Mouse (Mus musculus): ENCODE measurements around the gene Ppp5c.

GRCm38 (mm10) chr7:16999650-17000049 lies 28.1 kb downstream of the Ppp5c start:
- no peak for TF ChIP-seq CTCF (IDR thresholded peaks at IDR 0.05)
- peak; percentile 93 for TF ChIP-seq EP300 (IDR thresholded peaks at IDR 0.05; ENCODE audit: insufficient read depth, low read depth, low read length)

Data from heart, adult 2 months (tissue).